Mouse (Mus musculus) stomach, embryonic 14.5 days (tissue): ENCODE data around the gene Gm2026. TPM values are rescaled to one million over a fixed set of nuclear protein-coding genes. Genes with fewer than 3 reads are reported as not detected.
"Not testable (repeated sequence)": the region's sequence is repeated elsewhere in the genome, so short reads cannot be mapped to it uniquely, and the experiment has no call there.

Experiments
- ATAC-seq: fragments of 200-750 bp; cut with Nextera tagmentation; 2 replicates; pipeline ENCODE4 v1.8.0; 2017; ENCODE audit warnings: low read depth, moderate TSS enrichment; ENCODE audit not compliant: insufficient number of reproducible peaks, insufficient read depth, low FRiP score
- H3K27ac ChIP-seq: fragments of 300-500 bp; sonication (generic); 2 replicates; pipeline ENCODE4 v1.5.1; 2014; ENCODE audit warnings: mild to moderate bottlenecking, low read length, moderate library complexity, mixed read lengths
- H3K27me3 ChIP-seq: fragments of 300-500 bp; sonication (generic); 2 replicates; pipeline ENCODE4 v1.6.1; 2014; ENCODE audit warnings: low read length, control low read depth, mixed read lengths; ENCODE audit not compliant: control insufficient read depth, insufficient read depth
- H3K36me3 ChIP-seq: fragments of 300-500 bp; sonication (generic); 2 replicates; pipeline ENCODE4 v1.6.1; 2014; ENCODE audit warnings: mild to moderate bottlenecking, control low read depth, low read length, moderate library complexity, mixed read lengths; ENCODE audit not compliant: control insufficient read depth, insufficient read depth
- H3K4me1 ChIP-seq: fragments of 300-500 bp; sonication (generic); 2 replicates; pipeline ENCODE4 v1.6.1; 2014; ENCODE audit warnings: low read length, control low read depth, mixed read lengths; ENCODE audit not compliant: control insufficient read depth, insufficient read depth
- H3K4me2 ChIP-seq: fragments of 300-500 bp; sonication (generic); replicated peaks from 2 replicates; pipeline ENCODE4 v1.6.1; 2014; ENCODE audit warnings: low read depth, low read length, control low read depth
- H3K4me3 ChIP-seq: fragments of 300-500 bp; sonication (generic); 2 replicates; pipeline ENCODE4 v1.5.1; 2014; ENCODE audit warnings: low read depth, low read length, control low read depth
- H3K9ac ChIP-seq: fragments of 300-500 bp; sonication (generic); replicated peaks from 2 replicates; pipeline ENCODE4 v1.6.1; 2014; ENCODE audit warnings: low read depth, mild to moderate bottlenecking, control low read depth, low read length, moderate library complexity, mixed read lengths
- H3K9me3 ChIP-seq: fragments of 300-500 bp; sonication (generic); 2 replicates; pipeline ENCODE4 v1.6.1; 2016; ENCODE audit warnings: low read depth, low read length, control low read depth; ENCODE audit not compliant: control insufficient read depth
- WGBS: fragments of 180-500 bp; shearing (Covaris S2); extraction: QIAGEN DNeasy Blood & Tissue Kit; methylation state at CpG from one replicate; pipeline ENCODE4 v1.1.7; 2014; 5-methylcytosine and 5-hydroxymethylcytosine counted together
- polyA plus RNA-seq: library from polyadenylated mRNA; unstranded; fragments of >200 nt; fragmentation: Nextera tagmentation; extraction: Ambion mirVana; gene quantifications from 2 replicates; pipeline ENCODE4 v1.2.1, GENCODE M21; 2014

The Gm2026 gene
- 29.8 and 36.4 TPM in 2 replicates for polyA plus RNA-seq

DNA sequence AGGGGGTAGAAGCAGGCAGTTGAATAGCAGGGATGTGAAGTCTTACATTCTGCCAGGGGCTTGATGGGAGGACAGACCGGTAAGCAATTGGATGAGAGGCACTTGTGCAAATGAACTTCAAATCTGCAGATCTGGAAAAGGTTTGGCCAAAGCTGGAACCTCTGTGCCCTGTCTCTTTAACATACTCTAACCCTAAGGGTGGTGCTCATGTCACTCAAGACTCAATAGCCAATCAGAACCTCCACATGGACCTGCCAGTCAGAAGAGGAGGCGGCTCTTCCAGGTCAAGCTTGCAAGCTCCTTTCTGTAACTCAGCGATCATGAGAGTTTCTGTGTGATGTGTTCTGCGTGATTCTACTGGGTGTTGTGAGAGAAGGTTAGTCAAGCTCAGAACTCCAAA lies at the start of gene Gm2026:
TSS of gene Gm2026 (plus strand) at position 301 of the 400 bp plus-strand sequence.
- not testable (repeated sequence) for H3K9me3 ChIP-seq, H3K4me2 ChIP-seq, H3K4me3 ChIP-seq, H3K27ac ChIP-seq, H3K27me3 ChIP-seq, ATAC-seq, H3K9ac ChIP-seq, H3K36me3 ChIP-seq, H3K4me1 ChIP-seq
- WGBS, result no CpG with 5 or more reads among the region's 4 CpGs

DNA sequence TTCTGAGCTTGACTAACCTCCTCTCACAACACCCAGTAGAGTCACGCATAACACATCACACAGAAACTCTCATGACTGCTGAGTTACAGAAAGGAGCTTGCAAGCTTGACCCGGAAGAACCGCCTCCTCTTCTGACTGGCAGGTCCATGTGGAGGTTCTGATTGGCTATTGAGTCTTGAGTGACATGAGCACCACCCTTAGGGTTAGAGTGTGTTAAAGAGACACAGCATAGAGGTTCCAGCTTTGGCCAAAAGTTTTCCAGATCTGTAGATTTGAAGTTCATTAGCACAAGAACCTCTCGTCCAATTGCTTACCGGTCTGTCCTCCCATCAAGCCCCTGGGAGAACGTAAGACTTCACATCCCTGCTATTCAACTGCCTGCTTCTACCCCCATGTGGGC lies 34.1 kb upstream of the Gm2026 start, which contains the start of gene Zfp966:
TSS of gene Zfp966 (minus strand) at position 101 of the 400 bp plus-strand sequence.
- H3K4me3 ChIP-seq, H3K27me3 ChIP-seq, H3K9ac ChIP-seq, H3K9me3 ChIP-seq, H3K4me2 ChIP-seq, ATAC-seq, H3K36me3 ChIP-seq, H3K4me1 ChIP-seq, H3K27ac ChIP-seq: not testable (repeated sequence)
- WGBS, result no CpG with 5 or more reads among the region's 6 CpGs

Other genes with a start within 250 kb of the Gm2026 start
- gene Gm2007, start 223.8 kb upstream of the Gm2026 start, polyA plus RNA-seq, result not detected in 2 replicates
- gene Gm14288, start 164.2 kb upstream of the Gm2026 start, polyA plus RNA-seq, result 1.5 and 8.7 TPM in 2 replicates
- 26.0 and 29.1 TPM in 2 replicates for gene Gm6710, start 96.1 kb upstream of the Gm2026 start, polyA plus RNA-seq
- gene Zfp966, start 34.2 kb upstream of the Gm2026 start, polyA plus RNA-seq, result 5.9 and 6.3 TPM in 2 replicates
- gene Gm2004, start 184.5 kb downstream of the Gm2026 start, polyA plus RNA-seq, result 1.3 and 4.4 TPM in 2 replicates